Mouse (Mus musculus) embryonic facial prominence, embryonic 13.5 days (tissue): ENCODE data around the gene Apela. TPM values are rescaled to one million over a fixed set of nuclear protein-coding genes. Genes with fewer than 3 reads are reported as not detected.

Experiments
- ATAC-seq: fragments of 200-750 bp; cut with Nextera tagmentation; 2 replicates; pipeline ENCODE4 v1.8.0; 2017; ENCODE audit warnings: low read depth; ENCODE audit not compliant: insufficient number of reproducible peaks, insufficient read depth, low FRiP score, low TSS enrichment
- H3K27ac ChIP-seq: fragments of 300-500 bp; sonication (generic); 2 replicates; pipeline ENCODE4 v1.5.1; 2015; ENCODE audit warnings: moderate library complexity, mild to moderate bottlenecking, inconsistent platforms
- H3K27me3 ChIP-seq: fragments of 300-500 bp; sonication (generic); 2 replicates; pipeline ENCODE4 v1.6.1; 2015; ENCODE audit warnings: mild to moderate bottlenecking, inconsistent platforms
- H3K36me3 ChIP-seq: fragments of 300-500 bp; sonication (generic); 2 replicates; pipeline ENCODE4 v1.6.1; 2015; ENCODE audit warnings: mild to moderate bottlenecking, inconsistent platforms
- H3K4me1 ChIP-seq: fragments of 300-500 bp; sonication (generic); 2 replicates; pipeline ENCODE4 v1.6.1; 2015; ENCODE audit warnings: inconsistent platforms
- H3K4me2 ChIP-seq: fragments of 300-500 bp; sonication (generic); 2 replicates; pipeline ENCODE4 v1.6.1; 2015; ENCODE audit warnings: moderate library complexity, mild to moderate bottlenecking, inconsistent platforms
- H3K4me3 ChIP-seq: fragments of 300-500 bp; sonication (generic); 2 replicates; pipeline ENCODE4 v1.5.1; 2015; ENCODE audit warnings: mild to moderate bottlenecking, inconsistent platforms
- H3K9ac ChIP-seq: fragments of 300-500 bp; sonication (generic); 2 replicates; pipeline ENCODE4 v1.6.1; 2015; ENCODE audit warnings: mild to moderate bottlenecking, inconsistent platforms
- H3K9me3 ChIP-seq: fragments of 300-500 bp; sonication (generic); 2 replicates; pipeline ENCODE4 v1.6.1; 2016; ENCODE audit warnings: inconsistent platforms
- WGBS: fragments of 180-500 bp; shearing (Covaris S2); methylation state at CpG from one replicate; pipeline ENCODE4 v1.1.7; 2015; ENCODE audit warnings: mixed read lengths; 5-methylcytosine and 5-hydroxymethylcytosine counted together
- polyA plus RNA-seq: library from polyadenylated mRNA; unstranded; fragments of >200 nt; fragmentation: Nextera tagmentation; extraction: Ambion mirVana; gene quantifications from 2 replicates; pipeline ENCODE4 v1.2.1, GENCODE M21; 2015

Gene Apela
- polyA plus RNA-seq, 1 experiment from 2014 or later, result 6.8 TPM

- H3K4me2 ChIP-seq, result 0 out of 2 replicates have a peak overlapping the region, but pooled peaks have one; percentile 12
- no peaks in the 10 kb centered on the region for H3K27me3 ChIP-seq
- 17% methylated on average over 5 of the region's 5 CpGs for WGBS
Measured at GRCm38 (mm10) chr8:65053968-65054367, 16.8 kb upstream of the Apela start.

GRCm38 (mm10) chr8:65053554-65053953 lies 16.4 kb upstream of the Apela start:
- Histone ChIP-seq H3K36me3 (no peaks in the 10 kb centered on the region), H3K4me2 (no peak overlapping the region), H3K9me3 (no peaks in the 10 kb centered on the region), H3K4me3 (no peak overlapping the region), H3K9ac (no peak overlapping the region), H3K4me1 (peaks cover 16% of the 10 kb centered on the region; the same call in 1 of the 2 replicates), H3K27me3 (no peaks in the 10 kb centered on the region), H3K27ac (no peak overlapping the region)
- WGBS, result 69% methylated on average over 3 of the region's 3 CpGs
- ATAC-seq, result no peak

More at GRCm38 (mm10) chr8:65053968-65054367, 16.8 kb upstream of the Apela start:
- ATAC-seq, result no peak
- H3K9me3 ChIP-seq, result no peaks in the 10 kb centered on the region
- H3K9ac ChIP-seq, result no peak overlapping the region
- peaks cover 16% of the 10 kb centered on the region; the same call in 1 of the 2 replicates for H3K4me1 ChIP-seq
- H3K4me3 ChIP-seq, result no peak overlapping the region
- no peak overlapping the region for H3K27ac ChIP-seq
- no peaks in the 10 kb centered on the region for H3K36me3 ChIP-seq

GRCm38 (mm10) chr8:65047801-65048200 lies 10.7 kb upstream of the Apela start:
- Histone ChIP-seq H3K4me1 (0 out of 2 replicates have a peak, but pooled peaks cover 3% of the 10 kb centered on the region), H3K4me3 (no peak overlapping the region), H3K4me2 (no peak overlapping the region), H3K27me3 (no peaks in the 10 kb centered on the region), H3K9ac (no peak overlapping the region), H3K36me3 (no peaks in the 10 kb centered on the region), H3K27ac (no peak overlapping the region), H3K9me3 (no peaks in the 10 kb centered on the region)
- no peak for ATAC-seq
- WGBS, result 89% methylated on average over 4 of the region's 4 CpGs

DNA sequence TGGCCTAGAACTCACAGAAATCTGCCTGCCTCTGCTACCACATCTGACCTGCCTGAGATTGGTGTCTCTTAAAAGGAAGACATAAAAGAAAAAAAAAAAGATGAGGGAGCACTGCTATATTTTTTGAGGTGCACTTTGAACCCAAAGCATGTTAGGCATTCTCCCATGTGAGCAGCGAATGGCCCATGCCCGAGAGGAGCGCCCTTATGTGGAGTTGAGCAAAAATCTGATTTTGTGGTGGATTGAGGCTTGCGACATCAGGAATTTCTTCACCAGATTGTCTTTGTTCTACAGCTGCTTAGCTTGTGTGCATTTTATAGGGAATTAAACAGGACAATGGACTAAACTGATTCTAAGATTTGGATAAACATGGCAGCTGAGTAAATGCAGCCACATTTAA lies 10.1 kb upstream of the Apela start:
- H3K9ac ChIP-seq, result no peak overlapping the region
- no peaks in the 10 kb centered on the region for H3K9me3 ChIP-seq
- H3K4me1 ChIP-seq, result 0 out of 2 replicates have a peak, but pooled peaks cover 3% of the 10 kb centered on the region
- no peaks in the 10 kb centered on the region for H3K36me3 ChIP-seq
- WGBS, result 91% methylated on average over 4 of the region's 4 CpGs
- H3K4me3 ChIP-seq, result no peak overlapping the region
- no peak overlapping the region for H3K4me2 ChIP-seq
- ATAC-seq, result no peak
- no peak overlapping the region for H3K27ac ChIP-seq
- H3K27me3 ChIP-seq, result no peaks in the 10 kb centered on the region

DNA sequence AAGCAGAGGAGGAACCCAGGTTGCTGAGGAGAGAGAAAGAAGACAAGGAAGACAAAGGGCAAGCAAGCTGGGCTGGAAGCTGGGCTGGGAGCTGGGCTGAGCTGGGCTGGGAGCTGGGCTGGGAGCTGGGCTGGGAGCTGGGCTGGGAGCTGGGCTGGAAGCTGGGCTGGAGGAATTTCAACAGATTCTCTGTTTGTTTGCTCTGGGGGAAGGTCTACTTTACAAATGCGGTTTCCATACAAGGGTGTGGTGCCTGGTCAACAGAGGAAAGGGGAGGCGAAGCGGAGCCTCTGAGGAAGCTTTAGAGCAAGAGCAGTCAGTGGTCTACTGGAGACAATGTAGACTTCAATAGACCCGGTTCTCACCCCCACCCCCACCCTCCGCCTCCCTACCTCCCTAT lies 9.4 kb upstream of the Apela start:
- H3K9me3 ChIP-seq, result no peaks in the 10 kb centered on the region
- 0 out of 2 replicates have a peak, but pooled peaks cover 3% of the 10 kb centered on the region for H3K4me1 ChIP-seq
- 52% methylated on average over 5 of the region's 5 CpGs for WGBS
- no peak overlapping the region for H3K27ac ChIP-seq
- no peaks in the 10 kb centered on the region for H3K36me3 ChIP-seq
- H3K4me3 ChIP-seq, result no peak overlapping the region
- no peaks in the 10 kb centered on the region for H3K27me3 ChIP-seq
- no peak overlapping the region for H3K9ac ChIP-seq
- H3K4me2 ChIP-seq, result no peak overlapping the region
- ATAC-seq, result no peak

DNA sequence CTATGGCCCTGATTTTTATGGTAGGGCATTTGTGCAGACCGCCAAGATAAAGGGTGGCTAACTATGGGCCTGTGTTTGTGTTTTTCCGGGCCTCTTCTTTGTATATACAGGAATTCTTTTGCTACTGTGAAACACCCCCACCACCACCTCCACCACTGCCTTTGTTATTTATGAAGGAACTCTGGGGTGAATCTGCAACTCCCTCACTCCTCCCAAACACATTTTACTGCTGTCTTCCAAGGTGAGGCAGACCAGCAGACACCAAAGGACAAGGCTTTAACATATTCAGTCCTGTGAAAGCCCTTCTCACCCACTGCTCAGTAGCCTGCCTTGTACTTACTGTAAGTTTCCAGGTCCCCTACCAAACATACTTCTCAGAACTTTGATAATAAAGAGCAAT lies 3.0 kb downstream of the Apela start:
- H3K9me3 ChIP-seq, result no peaks in the 10 kb centered on the region
- no peaks in the 10 kb centered on the region for H3K36me3 ChIP-seq
- WGBS, result 55% methylated on average over 2 of the region's 2 CpGs
- no peak overlapping the region for H3K9ac ChIP-seq
- no peak overlapping the region for H3K4me3 ChIP-seq
- H3K4me1 ChIP-seq, result peaks cover 10% of the 10 kb centered on the region; the same call in 1 of the 2 replicates
- H3K27ac ChIP-seq, result no peak overlapping the region
- ATAC-seq, result no peak
- H3K4me2 ChIP-seq, result no peak overlapping the region
- no peaks in the 10 kb centered on the region for H3K27me3 ChIP-seq

- no peaks in the 10 kb centered on the region for H3K36me3 ChIP-seq
- H3K4me3 ChIP-seq, result no peak overlapping the region
- 82% methylated on average over 13 of the region's 13 CpGs for WGBS
- no peak overlapping the region for H3K9ac ChIP-seq
- no peak for ATAC-seq
- no peak overlapping the region for H3K27ac ChIP-seq
- H3K9me3 ChIP-seq, result no peaks in the 10 kb centered on the region
- peaks cover 10% of the 10 kb centered on the region; the same call in 1 of the 2 replicates for H3K4me1 ChIP-seq
- H3K4me2 ChIP-seq, result no peak overlapping the region
- no peaks in the 10 kb centered on the region for H3K27me3 ChIP-seq
Measured at GRCm38 (mm10) chr8:65033056-65033455, 4.1 kb downstream of the Apela start.

DNA sequence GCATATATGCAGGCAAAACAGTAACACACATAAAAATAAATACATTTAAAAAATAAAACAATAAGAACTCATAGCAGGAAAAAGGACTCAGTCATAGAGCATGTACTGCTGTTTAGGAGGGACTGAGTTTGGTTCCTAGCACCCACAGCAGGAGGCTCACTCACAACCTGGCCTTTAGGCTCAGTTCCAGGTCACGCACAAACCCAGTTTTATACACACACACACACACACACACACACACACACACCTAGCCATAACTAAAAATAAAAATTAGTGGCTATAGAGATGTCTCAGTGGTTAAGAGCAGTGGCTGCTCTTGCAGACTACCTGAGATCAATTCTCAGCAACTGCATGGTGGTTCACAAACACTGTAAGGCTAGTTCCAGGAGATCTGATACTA lies 5.0 kb downstream of the Apela start:
- Histone ChIP-seq H3K4me1 (peaks cover 4% of the 10 kb centered on the region; the same call in 1 of the 2 replicates), H3K4me3 (no peak overlapping the region), H3K9ac (no peak overlapping the region), H3K9me3 (no peaks in the 10 kb centered on the region), H3K36me3 (no peaks in the 10 kb centered on the region), H3K27ac (no peak overlapping the region), H3K27me3 (no peaks in the 10 kb centered on the region), H3K4me2 (no peak overlapping the region)
- 80% methylated on average over 1 of the region's 1 CpGs for WGBS
- ATAC-seq, result no peak

- no peak overlapping the region for H3K4me3 ChIP-seq
- no peak overlapping the region for H3K9ac ChIP-seq
- no peak for ATAC-seq
- 72% methylated on average over 4 of the region's 4 CpGs for WGBS
- peaks cover 4% of the 10 kb centered on the region; the same call in 1 of the 2 replicates for H3K4me1 ChIP-seq
- H3K9me3 ChIP-seq, result no peaks in the 10 kb centered on the region
- no peaks in the 10 kb centered on the region for H3K36me3 ChIP-seq
- H3K27me3 ChIP-seq, result no peaks in the 10 kb centered on the region
- no peak overlapping the region for H3K27ac ChIP-seq
- no peak overlapping the region for H3K4me2 ChIP-seq
Measured at GRCm38 (mm10) chr8:65030735-65031485, 6.2 kb downstream of the Apela start.

GRCm38 (mm10) chr8:65029776-65030175 lies 7.4 kb downstream of the Apela start:
- H3K9me3 ChIP-seq, result no peaks in the 10 kb centered on the region
- H3K4me2 ChIP-seq, result no peak overlapping the region
- 0 out of 2 replicates have a peak, but pooled peaks cover 2% of the 10 kb centered on the region for H3K4me1 ChIP-seq
- WGBS, result 62% methylated on average over 4 of the region's 4 CpGs
- no peaks in the 10 kb centered on the region for H3K36me3 ChIP-seq
- no peak overlapping the region for H3K27ac ChIP-seq
- H3K4me3 ChIP-seq, result no peak overlapping the region
- no peak for ATAC-seq
- no peaks in the 10 kb centered on the region for H3K27me3 ChIP-seq
- no peak overlapping the region for H3K9ac ChIP-seq

DNA sequence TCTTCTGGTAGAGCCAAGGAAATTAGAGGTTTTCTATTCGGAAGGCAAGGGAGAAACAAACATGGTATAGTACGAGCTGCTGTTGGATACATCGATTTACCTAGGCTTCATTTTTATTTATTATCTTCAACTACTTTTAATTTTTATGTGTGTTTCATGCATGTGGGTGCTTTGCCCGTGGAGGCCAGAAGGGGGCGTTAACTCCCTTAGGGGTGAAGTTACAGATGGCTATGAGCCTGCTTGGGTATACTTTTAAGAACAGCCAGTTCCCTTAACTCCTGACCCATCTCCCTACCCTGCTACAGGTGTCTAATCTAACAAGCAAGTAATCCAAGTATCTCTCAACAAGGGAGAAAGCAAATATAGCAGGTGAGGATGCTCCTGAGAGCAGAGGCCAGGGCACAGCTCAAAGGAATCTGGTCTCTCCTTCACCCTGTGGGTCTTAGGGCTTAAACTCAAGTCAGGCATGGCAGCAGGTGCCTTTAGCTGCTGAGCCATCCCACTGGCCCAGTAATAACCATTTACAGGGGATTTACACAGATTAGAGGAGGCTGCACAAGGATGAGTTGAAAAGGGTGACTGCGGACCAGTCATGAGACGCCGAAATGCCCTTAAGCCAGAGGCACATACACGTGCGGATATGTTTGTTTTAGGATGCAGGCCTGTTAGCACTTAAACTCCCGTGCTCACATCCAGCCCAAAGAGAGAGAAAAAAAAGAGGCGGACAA lies 8.0 kb downstream of the Apela start:
- Histone ChIP-seq H3K4me3 (no peak overlapping the region), H3K9me3 (no peaks in the 10 kb centered on the region), H3K9ac (no peak overlapping the region), H3K27me3 (no peaks in the 10 kb centered on the region), H3K4me1 (0 out of 2 replicates have a peak, but pooled peaks cover 2% of the 10 kb centered on the region), H3K4me2 (no peak overlapping the region), H3K36me3 (no peaks in the 10 kb centered on the region), H3K27ac (no peak overlapping the region)
- no peak for ATAC-seq
- WGBS, result 60% methylated on average over 12 of the region's 12 CpGs

DNA sequence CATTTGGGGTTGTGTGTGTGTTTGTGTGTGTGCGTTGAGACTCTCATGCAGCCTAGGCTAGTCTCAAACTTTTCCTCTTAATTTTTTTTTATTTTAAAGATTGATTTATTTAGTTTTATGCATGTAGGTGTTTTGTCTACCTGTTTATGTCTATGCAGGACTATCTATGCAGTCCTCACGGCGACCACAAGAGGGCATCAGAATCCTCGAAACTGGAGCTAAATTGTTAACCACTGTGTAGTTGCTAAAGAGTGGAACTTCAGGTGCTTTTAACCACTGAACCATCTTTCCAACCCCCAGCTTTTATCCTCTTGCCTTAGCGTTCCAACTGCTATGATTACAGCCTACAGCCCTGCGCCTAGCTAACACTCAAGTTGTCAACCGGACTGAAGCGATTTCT lies 14.7 kb downstream of the Apela start:
- no peak overlapping the region for H3K4me3 ChIP-seq
- H3K9ac ChIP-seq, result no peak overlapping the region
- H3K9me3 ChIP-seq, result no peaks in the 10 kb centered on the region
- 0 out of 2 replicates have a peak, but pooled peaks have one; percentile 26 for ATAC-seq
- no peak overlapping the region for H3K4me2 ChIP-seq
- H3K36me3 ChIP-seq, result no peaks in the 10 kb centered on the region
- H3K27me3 ChIP-seq, result no peaks in the 10 kb centered on the region
- WGBS, result 47% methylated on average over 8 of the region's 8 CpGs
- no peaks in the 10 kb centered on the region for H3K4me1 ChIP-seq
- H3K27ac ChIP-seq, result no peak overlapping the region
